In the genomic region with DNA sequence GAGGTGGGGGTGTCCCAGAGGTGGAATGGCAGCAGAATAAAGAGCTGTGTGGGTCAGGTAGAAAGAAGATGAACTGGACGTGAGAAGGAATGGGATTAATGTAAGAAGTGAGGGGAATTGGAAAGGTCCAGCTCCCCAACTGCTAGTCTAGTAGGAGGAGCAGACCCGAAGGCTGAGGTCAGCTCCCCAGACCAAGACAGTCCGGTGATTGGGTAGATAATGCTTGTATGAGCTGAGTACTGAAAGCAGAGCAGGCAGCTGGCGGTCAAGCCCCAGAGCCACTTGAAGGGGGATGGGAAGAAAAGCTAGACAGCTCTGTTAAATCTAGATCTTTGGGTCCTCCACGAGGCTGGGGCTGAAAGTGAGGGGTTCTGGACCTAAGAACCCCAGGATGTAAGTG, we compare ENCODE assay signal across 9 mouse cellular contexts. TPM values are rescaled to one million over a fixed set of nuclear protein-coding genes. Genes with fewer than 3 reads are reported as not detected.
DNase-seq lines count a peak whose midpoint lies in the region; ATAC-seq lines count a peak whose summit lies in the region.
"Had no signal": no experiment of that assay in that cellular context is flagged by ENCODE, and none has a peak within 500 bp of the region (broad histone marks: within the 10 kb centered on the region; RNA-seq: fewer than 3 reads in every experiment).

No protein-coding gene starts in this region.

- no peak for DNase-seq in heart, postnatal 36 days
- DNase-seq in cerebellum, adult 18-20 months = peak; percentile 41 to 43
- DNase-seq in ovary, postnatal 36 days (ENCODE audit: low spot score) = no peak
- no peak for DNase-seq in adrenal gland, postnatal 36 days
- no peak for DNase-seq in thymus, postnatal 14 days
- DNase-seq: lung, postnatal 14 days had no signal

- peak overlapping the region; percentile 53 for H3K4me3 ChIP-seq in heart, embryonic 13.5 days
- peak overlapping the region; percentile 54 for H3K4me3 ChIP-seq in heart, embryonic 16.5 days (ENCODE audit: low read length)
- H3K4me3 ChIP-seq in midbrain, embryonic 15.5 days = peak overlapping the region; percentile 84

- peaks cover 18% of the 10 kb centered on the region for H3K4me1 ChIP-seq in heart, embryonic 13.5 days
- peaks cover 18% of the 10 kb centered on the region for H3K4me1 ChIP-seq in heart, embryonic 16.5 days (ENCODE audit: control insufficient read depth, insufficient read depth, low read length)
- peaks cover 30% of the 10 kb centered on the region for H3K4me1 ChIP-seq in midbrain, embryonic 15.5 days

- ATAC-seq in heart, embryonic 13.5 days (ENCODE audit: extremely low read depth, insufficient number of reproducible peaks, low FRiP score, low TSS enrichment) = no peak
- ATAC-seq in heart, embryonic 16.5 days (replicated peaks; ENCODE audit: extremely low read depth, insufficient read depth, low FRiP score) = no peak
- no peak for ATAC-seq in midbrain, embryonic 15.5 days (replicated peaks)

- peaks cover 79% of the 10 kb centered on the region for H3K27me3 ChIP-seq in heart, embryonic 13.5 days (replicated peaks)
- H3K27me3 ChIP-seq in heart, embryonic 16.5 days (ENCODE audit: control insufficient read depth, insufficient read depth, low read length) = peaks cover 39% of the 10 kb centered on the region
- peaks cover 10% of the 10 kb centered on the region; the same call in 1 of the 2 replicates for H3K27me3 ChIP-seq in midbrain, embryonic 15.5 days (replicated peaks)

- no peak overlapping the region for H3K27ac ChIP-seq in heart, embryonic 13.5 days (replicated peaks)
- H3K27ac ChIP-seq in heart, embryonic 16.5 days (ENCODE audit: low read length) = no peak overlapping the region
- H3K27ac ChIP-seq in midbrain, embryonic 15.5 days = peak overlapping the region; percentile 86

- 14% methylated on average over 5 of the region's 5 CpGs for WGBS in heart, embryonic 13.5 days
- WGBS in heart, embryonic 16.5 days = 6% methylated on average over 5 of the region's 5 CpGs
- 2% methylated on average over 5 of the region's 5 CpGs for WGBS in midbrain, embryonic 15.5 days

- no peaks in the 10 kb centered on the region for H3K9me3 ChIP-seq in heart, embryonic 13.5 days
- no peaks in the 10 kb centered on the region for H3K9me3 ChIP-seq in heart, embryonic 16.5 days (replicated peaks; ENCODE audit: control insufficient read depth, low read length)
- no peaks in the 10 kb centered on the region for H3K9me3 ChIP-seq in midbrain, embryonic 15.5 days

- intact Hi-C loops in heart, postnatal 36 days (cut with DNase I) = no loop called here

- peak overlapping the region; percentile 78 for H3K9ac ChIP-seq in heart, embryonic 13.5 days
- no peak overlapping the region for H3K9ac ChIP-seq in heart, embryonic 16.5 days (ENCODE audit: low read length)
- H3K9ac ChIP-seq in midbrain, embryonic 15.5 days = peak overlapping the region; percentile 69

- H3K4me2 ChIP-seq in heart, embryonic 13.5 days = peak overlapping the region; percentile 71
- H3K4me2 ChIP-seq in heart, embryonic 16.5 days (ENCODE audit: low read depth, low read length) = peak overlapping the region; percentile 69
- H3K4me2 ChIP-seq in midbrain, embryonic 15.5 days = peak overlapping the region; percentile 82

- no peaks in the 10 kb centered on the region for H3K36me3 ChIP-seq in heart, embryonic 13.5 days
- H3K36me3 ChIP-seq in heart, embryonic 16.5 days (ENCODE audit: control insufficient read depth, insufficient read depth) = no peaks in the 10 kb centered on the region
- no peaks in the 10 kb centered on the region for H3K36me3 ChIP-seq in midbrain, embryonic 15.5 days (replicated peaks)

RNA-seq across cellular contexts. Expression of a gene that starts 0.8 kb away (rescaled TPM):
- polyA plus RNA-seq in heart, embryonic 13.5 days (2015; fragmentation: Nextera tagmentation; extraction: Ambion mirVana) = 0.19 and 0.51 TPM in 2 replicates
- 1 to 10 TPM; 3.7 to 4.7 TPM for total RNA-seq in heart, postnatal 36 days (2021)
- 0.16 TPM in 1 of 2 replicates, not detected in the other for polyA plus RNA-seq in heart, embryonic 16.5 days (2015; fragmentation: Nextera tagmentation; extraction: Ambion mirVana)
- 4.0 TPM in 2 replicates for polyA plus RNA-seq in midbrain, embryonic 15.5 days (2015; fragmentation: Nextera tagmentation; extraction: Ambion mirVana)
- total RNA-seq in adrenal gland, postnatal 36 days (2021) = 1 to 10 TPM; 7.0 to 8.0 TPM

RNA-seq across cellular contexts. Expression of a gene that starts 44.6 kb away (rescaled TPM):
- 0.04 and 0.13 TPM in 2 replicates for polyA plus RNA-seq in heart, embryonic 13.5 days (2015; fragmentation: Nextera tagmentation; extraction: Ambion mirVana)
- 1 to 10 TPM; 1.8 to 2.5 TPM for total RNA-seq in heart, postnatal 36 days (2021)
- 0.32 and 0.33 TPM in 2 replicates for polyA plus RNA-seq in heart, embryonic 16.5 days (2015; fragmentation: Nextera tagmentation; extraction: Ambion mirVana)
- polyA plus RNA-seq in midbrain, embryonic 15.5 days (2015; fragmentation: Nextera tagmentation; extraction: Ambion mirVana) = 2.3 and 2.4 TPM in 2 replicates
- under 1 TPM; 0.56 to 0.89 TPM for total RNA-seq in adrenal gland, postnatal 36 days (2021)

RNA-seq across cellular contexts. Expression of a gene that starts 44.7 kb away (rescaled TPM):
- 159 and 162 TPM in 2 replicates for polyA plus RNA-seq in heart, embryonic 13.5 days (2015; fragmentation: Nextera tagmentation; extraction: Ambion mirVana)
- 100 to 1,000 TPM; 160 to 162 TPM for total RNA-seq in heart, postnatal 36 days (2021)
- 220 and 238 TPM in 2 replicates for polyA plus RNA-seq in heart, embryonic 16.5 days (2015; fragmentation: Nextera tagmentation; extraction: Ambion mirVana)
- polyA plus RNA-seq in midbrain, embryonic 15.5 days (2015; fragmentation: Nextera tagmentation; extraction: Ambion mirVana) = 33.3 and 34.5 TPM in 2 replicates
- 10 to 100 TPM; 67.8 to 81.2 TPM for total RNA-seq in adrenal gland, postnatal 36 days (2021)

RNA-seq across cellular contexts. Expression of a gene that starts 56.9 kb away (rescaled TPM):
- 0.71 and 0.86 TPM in 2 replicates for polyA plus RNA-seq in heart, embryonic 13.5 days (2015; fragmentation: Nextera tagmentation; extraction: Ambion mirVana)
- total RNA-seq in heart, postnatal 36 days (2021) = not detected
- 0.07 and 0.46 TPM in 2 replicates for polyA plus RNA-seq in heart, embryonic 16.5 days (2015; fragmentation: Nextera tagmentation; extraction: Ambion mirVana)
- polyA plus RNA-seq in midbrain, embryonic 15.5 days (2015; fragmentation: Nextera tagmentation; extraction: Ambion mirVana) = 18.3 and 19.0 TPM in 2 replicates
- total RNA-seq in adrenal gland, postnatal 36 days (2021) = 1 to 10 TPM; 2.0 to 5.1 TPM

Comparison
In these comparisons a context has a peak if more than half of its experiments do, and no peak if none do; other contexts are left out.
1. DNase-seq: peak in cerebellum, adult 18-20 months (2 of 2); none in heart, postnatal 36 days (0 of 2), ovary, postnatal 36 days (single experiment), adrenal gland, postnatal 36 days (0 of 2) and thymus, postnatal 14 days (single experiment).
2. Peak in every context shown above with its lines, with median percentiles within 50 percentile points of each other: H3K4me2 ChIP-seq and H3K4me3 ChIP-seq.